Mouse (Mus musculus) thymus, adult 18-20 months (tissue): ENCODE measurements around the gene Strap.

Experiments used
- DNase-seq, 2 experiments: peaks; one replicate each; pipeline ENCODE4 v3.0.0; 2022; ENCODE audit warnings: mixed read lengths in 2 of 2

Gene Strap

GRCm38 (mm10) chr6:137723898-137724297 is 11.0 kb upstream of the Strap start:
- DNase-seq, result no peak

- DNase-seq, result no peak
Measured at GRCm38 (mm10) chr6:137734460-137734845, 425 bp upstream of the Strap start.

- no peak for DNase-seq
Measured at GRCm38 (mm10) chr6:137735671-137736238, 877 bp downstream of the Strap start.

- no peak for DNase-seq
Measured at GRCm38 (mm10) chr6:137740972-137741371, 6.1 kb downstream of the Strap start.

GRCm38 (mm10) chr6:137744700-137745099 is 9.8 kb downstream of the Strap start:
- DNase-seq, result no peak

- DNase-seq, result no peak
Measured at GRCm38 (mm10) chr6:137747174-137747928, 12.5 kb downstream of the Strap start.

- DNase-seq, result no peak
Measured at GRCm38 (mm10) chr6:137751551-137752274, 16.8 kb downstream of the Strap start.

GRCm38 (mm10) chr6:137752275-137752655 is 17.4 kb downstream of the Strap start:
- DNase-seq, result no peak

GRCm38 (mm10) chr6:137754056-137754856 is 19.4 kb downstream of the Strap start, which contains the start of gene Dera:
Gene Dera, plus strand, starts transcription at chr6:137754546.
- DNase-seq, result peak; percentile 79 to 82

GRCm38 (mm10) chr6:137754857-137755232 is 20.0 kb downstream of the Strap start:
- no peak for DNase-seq

- DNase-seq, result no peak
Measured at GRCm38 (mm10) chr6:137756310-137756709, 21.4 kb downstream of the Strap start.

- DNase-seq, result no peak
Measured at GRCm38 (mm10) chr6:137757891-137758290, 23.0 kb downstream of the Strap start.

GRCm38 (mm10) chr6:137759681-137760080 is 24.8 kb downstream of the Strap start:
- no peak for DNase-seq

GRCm38 (mm10) chr6:137760966-137761365 is 26.1 kb downstream of the Strap start:
- DNase-seq, result no peak

GRCm38 (mm10) chr6:137764572-137765210 is 29.8 kb downstream of the Strap start:
- no peak for DNase-seq

- no peak for DNase-seq
Measured at GRCm38 (mm10) chr6:137766177-137766576, 31.3 kb downstream of the Strap start.

- no peak for DNase-seq
Measured at GRCm38 (mm10) chr6:137771621-137772250, 36.9 kb downstream of the Strap start.

- no peak for DNase-seq
Measured at GRCm38 (mm10) chr6:137772918-137773636, 38.2 kb downstream of the Strap start.

GRCm38 (mm10) chr6:137773637-137774028 is 38.8 kb downstream of the Strap start:
- no peak for DNase-seq

- no peak for DNase-seq
Measured at GRCm38 (mm10) chr6:137774166-137774565, 39.3 kb downstream of the Strap start.

- no peak for DNase-seq
Measured at GRCm38 (mm10) chr6:137775159-137775558, 40.3 kb downstream of the Strap start.
